Mouse (Mus musculus) embryonic facial prominence, embryonic 12.5 days (tissue): ENCODE results near the gene Epo. TPM values are rescaled to one million over a fixed set of nuclear protein-coding genes. Genes with fewer than 3 reads are reported as not detected.
A peak's percentile ranks its signal among the peaks of the same experiment; 100 is the strongest.

ENCODE experiments used
- ATAC-seq: fragments of 200-750 bp; cut with Nextera tagmentation; 2 replicates; pipeline ENCODE4 v1.8.0; 2017; ENCODE audit not compliant: insufficient number of reproducible peaks, insufficient read depth, low FRiP score, low TSS enrichment
- H3K27ac ChIP-seq: fragments of 300-500 bp; sonication (generic); 2 replicates; pipeline ENCODE4 v1.5.1; 2016; ENCODE audit warnings: mild to moderate bottlenecking
- H3K27me3 ChIP-seq: fragments of 300-500 bp; sonication (generic); 2 replicates; pipeline ENCODE4 v1.6.1; 2016; ENCODE audit warnings: mild to moderate bottlenecking, moderate library complexity
- H3K36me3 ChIP-seq: fragments of 300-500 bp; sonication (generic); 2 replicates; pipeline ENCODE4 v1.6.1; 2016; ENCODE audit warnings: mild to moderate bottlenecking
- H3K4me1 ChIP-seq: fragments of 300-500 bp; sonication (generic); 2 replicates; pipeline ENCODE4 v1.6.1; 2016
- H3K4me2 ChIP-seq: fragments of 300-500 bp; sonication (generic); replicated peaks from 2 replicates; pipeline ENCODE4 v1.6.1; 2016; ENCODE audit warnings: mild to moderate bottlenecking, moderate library complexity
- H3K4me3 ChIP-seq: fragments of 300-500 bp; sonication (generic); 2 replicates; pipeline ENCODE4 v1.5.1; 2016; ENCODE audit warnings: mild to moderate bottlenecking
- H3K9ac ChIP-seq: fragments of 300-500 bp; sonication (generic); 2 replicates; pipeline ENCODE4 v1.6.1; 2016; ENCODE audit warnings: mild to moderate bottlenecking, moderate library complexity
- H3K9me3 ChIP-seq: fragments of 300-500 bp; sonication (generic); 2 replicates; pipeline ENCODE4 v1.6.1; 2016; ENCODE audit warnings: mild to moderate bottlenecking, moderate library complexity
- WGBS: fragments of 180-500 bp; shearing (Covaris S2); methylation state at CpG from one replicate; pipeline ENCODE4 v1.1.7; 2016; 5-methylcytosine and 5-hydroxymethylcytosine counted together
- polyA plus RNA-seq: library from polyadenylated mRNA; unstranded; fragments of >200 nt; fragmentation: Nextera tagmentation; extraction: Ambion mirVana; gene quantifications from 2 replicates; pipeline ENCODE4 v1.2.1, GENCODE M21; 2016

Epo gene
- 0.34 and 0.47 TPM in 2 replicates for polyA plus RNA-seq

- Histone ChIP-seq H3K27ac (peak within 1 kb of the TSS; percentile 94), H3K9me3 (no peaks in the 10 kb centered on the region), H3K9ac (peak within 1 kb of the TSS; percentile 91), H3K36me3 (peaks cover 20% of the 10 kb centered on the region), H3K4me3 (peak within 1 kb of the TSS; percentile 78), H3K4me1 (peaks cover 12% of the 10 kb centered on the region), H3K4me2 (peak within 1 kb of the TSS; percentile 96), H3K27me3 (no peaks in the 10 kb centered on the region)
- ATAC-seq: peak; percentile 48
- WGBS: under 1% methylated on average over 40 of the region's 40 CpGs
Measured at GRCm38 (mm10) chr5:137533117-137533827, at the start of gene Epo, which contains the start of gene Gnb2. TSS of gene Epo (minus strand) at chr5:137533242. TSS of gene Gnb2 (minus strand) at chr5:137533510.

GRCm38 (mm10) chr5:137582702-137583101, 49.7 kb upstream of the Epo start:
- no peaks in the 10 kb centered on the region for H3K36me3 ChIP-seq
- ATAC-seq: no peak
- H3K27me3 ChIP-seq: peaks cover 12% of the 10 kb centered on the region
- H3K9ac ChIP-seq: no peak overlapping the region
- no peaks in the 10 kb centered on the region for H3K9me3 ChIP-seq
- H3K4me1 ChIP-seq: peaks cover 10% of the 10 kb centered on the region; the same call in 1 of the 2 replicates
- no peak overlapping the region for H3K27ac ChIP-seq
- H3K4me2 ChIP-seq: peak overlapping the region; percentile 61; the same call in 1 of the 2 replicates
- H3K4me3 ChIP-seq: no peak overlapping the region
- WGBS: 22% methylated on average over 8 of the region's 8 CpGs

- WGBS: 82% methylated on average over 6 of the region's 6 CpGs
- Histone ChIP-seq H3K27me3 (peaks cover 12% of the 10 kb centered on the region), H3K9me3 (no peaks in the 10 kb centered on the region), H3K9ac (no peak overlapping the region), H3K4me2 (no peak overlapping the region), H3K27ac (no peak overlapping the region), H3K4me3 (no peak overlapping the region), H3K4me1 (peaks cover 10% of the 10 kb centered on the region; the same call in 1 of the 2 replicates), H3K36me3 (no peaks in the 10 kb centered on the region)
- no peak for ATAC-seq
Measured at GRCm38 (mm10) chr5:137580246-137580645, 47.2 kb upstream of the Epo start.

- WGBS: 6% methylated on average over 27 of the region's 27 CpGs
Measured at GRCm38 (mm10) chr5:137574470-137574901, 41.4 kb upstream of the Epo start.

GRCm38 (mm10) chr5:137570691-137571586, 37.9 kb upstream of the Epo start:
- WGBS: 78% methylated on average over 17 of the region's 17 CpGs
- peaks cover 11% of the 10 kb centered on the region; the same call in 1 of the 2 replicates for H3K27me3 ChIP-seq

More at GRCm38 (mm10) chr5:137574470-137574901, 41.4 kb upstream of the Epo start:
- no peaks in the 10 kb centered on the region for H3K9me3 ChIP-seq
- peaks cover 11% of the 10 kb centered on the region; the same call in 1 of the 2 replicates for H3K27me3 ChIP-seq
- H3K4me3 ChIP-seq: 0 out of 2 replicates have a peak overlapping the region, but pooled peaks have one; percentile 16
- H3K27ac ChIP-seq: no peak overlapping the region
- H3K4me2 ChIP-seq: peak overlapping the region; percentile 46
- H3K4me1 ChIP-seq: no peaks in the 10 kb centered on the region
- H3K36me3 ChIP-seq: no peaks in the 10 kb centered on the region
- H3K9ac ChIP-seq: 0 out of 2 replicates have a peak overlapping the region, but pooled peaks have one; percentile 20
- ATAC-seq: no peak

GRCm38 (mm10) chr5:137570181-137570580, 37.1 kb upstream of the Epo start:
- no peaks in the 10 kb centered on the region for H3K9me3 ChIP-seq
- no peaks in the 10 kb centered on the region for H3K36me3 ChIP-seq
- no peaks in the 10 kb centered on the region for H3K4me1 ChIP-seq
- H3K9ac ChIP-seq: no peak overlapping the region
- H3K27ac ChIP-seq: no peak overlapping the region
- H3K4me3 ChIP-seq: no peak overlapping the region
- no peak for ATAC-seq
- H3K27me3 ChIP-seq: peaks cover 11% of the 10 kb centered on the region; the same call in 1 of the 2 replicates
- 63% methylated on average over 7 of the region's 7 CpGs for WGBS
- H3K4me2 ChIP-seq: no peak overlapping the region

More at GRCm38 (mm10) chr5:137570691-137571586, 37.9 kb upstream of the Epo start:
- H3K4me3 ChIP-seq: no peak overlapping the region
- ATAC-seq: no peak
- no peak overlapping the region for H3K4me2 ChIP-seq
- H3K4me1 ChIP-seq: no peaks in the 10 kb centered on the region
- H3K27ac ChIP-seq: no peak overlapping the region
- no peak overlapping the region for H3K9ac ChIP-seq
- H3K9me3 ChIP-seq: no peaks in the 10 kb centered on the region
- no peaks in the 10 kb centered on the region for H3K36me3 ChIP-seq

GRCm38 (mm10) chr5:137569665-137570064, 36.6 kb upstream of the Epo start, which contains the start of gene Tfr2:
TSS of gene Tfr2 (plus strand) at chr5:137569840.
- ATAC-seq: no peak
- H3K27ac ChIP-seq: no peak within 1 kb of the TSS
- H3K36me3 ChIP-seq: no peaks in the 10 kb centered on the region
- WGBS: 38% methylated on average over 9 of the region's 9 CpGs
- no peaks in the 10 kb centered on the region for H3K4me1 ChIP-seq
- no peak within 1 kb of the TSS for H3K4me3 ChIP-seq
- H3K27me3 ChIP-seq: peaks cover 6% of the 10 kb centered on the region; the same call in 1 of the 2 replicates
- no peak within 1 kb of the TSS for H3K4me2 ChIP-seq
- H3K9ac ChIP-seq: no peak within 1 kb of the TSS
- H3K9me3 ChIP-seq: no peaks in the 10 kb centered on the region

- Histone ChIP-seq H3K36me3 (no peaks in the 10 kb centered on the region), H3K9ac (no peak overlapping the region), H3K4me3 (no peak overlapping the region), H3K27me3 (no peaks in the 10 kb centered on the region; the same call in 1 of the 2 replicates), H3K9me3 (no peaks in the 10 kb centered on the region), H3K4me1 (no peaks in the 10 kb centered on the region), H3K4me2 (no peak overlapping the region), H3K27ac (no peak overlapping the region)
- ATAC-seq: no peak
- WGBS: 64% methylated on average over 12 of the region's 12 CpGs
Measured at GRCm38 (mm10) chr5:137569031-137569430, 36.0 kb upstream of the Epo start.

- no peak overlapping the region for H3K9ac ChIP-seq
Measured at GRCm38 (mm10) chr5:137568223-137568798, 35.3 kb upstream of the Epo start.

GRCm38 (mm10) chr5:137566416-137566815, 33.4 kb upstream of the Epo start:
- Histone ChIP-seq H3K9me3 (no peaks in the 10 kb centered on the region), H3K27ac (no peak overlapping the region), H3K27me3 (no peaks in the 10 kb centered on the region), H3K9ac (no peak overlapping the region), H3K4me1 (no peaks in the 10 kb centered on the region), H3K4me3 (no peak overlapping the region), H3K4me2 (no peak overlapping the region), H3K36me3 (no peaks in the 10 kb centered on the region)
- 98% methylated on average over 5 of the region's 5 CpGs for WGBS
- no peak for ATAC-seq

More at GRCm38 (mm10) chr5:137568223-137568798, 35.3 kb upstream of the Epo start:
- H3K36me3 ChIP-seq: no peaks in the 10 kb centered on the region
- no peak for ATAC-seq
- no peaks in the 10 kb centered on the region for H3K9me3 ChIP-seq
- no peak overlapping the region for H3K27ac ChIP-seq
- H3K4me2 ChIP-seq: no peak overlapping the region
- H3K27me3 ChIP-seq: no peaks in the 10 kb centered on the region; the same call in 1 of the 2 replicates
- WGBS: 80% methylated on average over 8 of the region's 8 CpGs
- no peak overlapping the region for H3K4me3 ChIP-seq
- no peaks in the 10 kb centered on the region for H3K4me1 ChIP-seq

- H3K27me3 ChIP-seq: no peaks in the 10 kb centered on the region
- no peak overlapping the region for H3K27ac ChIP-seq
- WGBS: 70% methylated on average over 6 of the region's 6 CpGs
Measured at GRCm38 (mm10) chr5:137565744-137566143, 32.7 kb upstream of the Epo start.

More at GRCm38 (mm10) chr5:137565744-137566143, 32.7 kb upstream of the Epo start:
- no peaks in the 10 kb centered on the region for H3K4me1 ChIP-seq
- no peaks in the 10 kb centered on the region for H3K9me3 ChIP-seq
- no peak overlapping the region for H3K4me2 ChIP-seq
- H3K36me3 ChIP-seq: no peaks in the 10 kb centered on the region
- H3K9ac ChIP-seq: no peak overlapping the region
- no peak for ATAC-seq
- H3K4me3 ChIP-seq: no peak overlapping the region
